Mouse (Mus musculus) midbrain, embryonic 14.5 days (tissue): Measurements from ENCODE around the gene Rad23a. TPM values are rescaled to one million over a fixed set of nuclear protein-coding genes. Genes with fewer than 3 reads are reported as not detected.

Experiments used
- ATAC-seq: fragments of 200-750 bp; cut with Nextera tagmentation; 2 replicates; pipeline ENCODE4 v1.8.0; 2017; ENCODE audit warnings: moderate number of reproducible peaks, moderate library complexity; ENCODE audit not compliant: low FRiP score, low TSS enrichment
- DNase-seq: peaks from one replicate; pipeline ENCODE4 v3.0.0-alpha.2; 2015
- H3K27ac ChIP-seq: fragments of 300-500 bp; sonication (generic); replicated peaks from 2 replicates; pipeline ENCODE4 v1.5.1; 2014; ENCODE audit warnings: mild to moderate bottlenecking, low read depth, low read length, moderate library complexity
- H3K27me3 ChIP-seq: fragments of 300-500 bp; sonication (generic); 2 replicates; pipeline ENCODE4 v1.6.1; 2014; ENCODE audit warnings: low read length, control low read depth, mixed read lengths; ENCODE audit not compliant: control insufficient read depth, insufficient read depth
- H3K36me3 ChIP-seq: fragments of 300-500 bp; sonication (generic); 2 replicates; pipeline ENCODE4 v1.6.1; 2014; ENCODE audit warnings: low read length, control low read depth; ENCODE audit not compliant: control insufficient read depth, insufficient read depth
- H3K4me1 ChIP-seq: fragments of 300-500 bp; sonication (generic); 2 replicates; pipeline ENCODE4 v1.6.1; 2014; ENCODE audit warnings: mild to moderate bottlenecking, antibody characterized with exemption, low read length, control low read depth; ENCODE audit not compliant: control insufficient read depth, insufficient read depth
- H3K4me2 ChIP-seq: fragments of 300-500 bp; sonication (generic); 2 replicates; pipeline ENCODE4 v1.6.1; 2014; ENCODE audit warnings: mild to moderate bottlenecking, low read length, moderate library complexity
- H3K4me3 ChIP-seq: fragments of 300-500 bp; sonication (generic); replicated peaks from 2 replicates; pipeline ENCODE4 v1.5.1; 2014; ENCODE audit warnings: low read depth, low read length
- H3K9ac ChIP-seq: fragments of 300-500 bp; sonication (generic); replicated peaks from 2 replicates; pipeline ENCODE4 v1.6.1; 2014; ENCODE audit warnings: mild to moderate bottlenecking, low read length, moderate library complexity
- H3K9me3 ChIP-seq: fragments of 300-500 bp; sonication (generic); 2 replicates; pipeline ENCODE4 v1.6.1; 2016; ENCODE audit warnings: low read length, control low read depth, mixed read lengths; ENCODE audit not compliant: control insufficient read depth
- WGBS: fragments of 180-500 bp; shearing (Covaris S2); extraction: QIAGEN DNeasy Blood & Tissue Kit; methylation state at CpG from one replicate; pipeline ENCODE4 v1.1.7; 2014; 5-methylcytosine and 5-hydroxymethylcytosine counted together
- polyA plus RNA-seq: library from polyadenylated mRNA; unstranded; fragments of >200 nt; fragmentation: Nextera tagmentation; extraction: Ambion mirVana; gene quantifications from 2 replicates; pipeline ENCODE4 v1.2.1, GENCODE M21; 2014

Gene Rad23a
- polyA plus RNA-seq, 1 experiment from 2014 or later: 84.3 TPM

DNA sequence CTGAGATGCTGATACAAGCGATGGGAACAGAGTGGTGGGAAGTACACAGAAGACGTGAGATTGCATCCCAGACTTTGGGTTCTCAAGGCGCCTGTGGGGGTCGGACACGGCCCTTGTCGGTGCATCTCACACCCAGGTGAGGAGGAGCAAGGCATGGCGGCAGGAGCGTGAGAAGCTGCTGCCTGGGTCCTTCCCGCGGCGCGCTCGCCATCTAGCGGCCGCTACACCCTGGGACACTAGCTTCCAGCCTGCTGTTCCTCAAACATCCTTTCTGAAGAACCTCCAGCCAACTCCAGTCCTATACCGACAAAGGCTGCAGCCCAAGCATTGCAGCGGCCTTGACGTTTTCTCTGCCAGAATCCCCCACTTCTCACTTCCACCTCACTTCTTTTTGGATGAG, 16.8 kb downstream of the Rad23a start:
- ATAC-seq (peak; percentile 78), DNase-seq (peak; percentile 93)
- H3K9me3 ChIP-seq: no peaks in the 10 kb centered on the region
- H3K27me3 ChIP-seq: no peaks in the 10 kb centered on the region
- peak overlapping the region; percentile 53 for H3K4me2 ChIP-seq
- no peak overlapping the region; the same call in 1 of the 2 replicates for H3K9ac ChIP-seq
- H3K4me1 ChIP-seq: no peaks in the 10 kb centered on the region
- H3K36me3 ChIP-seq: no peaks in the 10 kb centered on the region
- under 1% methylated on average over 18 of the region's 18 CpGs for WGBS
- no peak overlapping the region for H3K27ac ChIP-seq
- H3K4me3 ChIP-seq: peak overlapping the region; percentile 15; the same call in 1 of the 2 replicates

DNA sequence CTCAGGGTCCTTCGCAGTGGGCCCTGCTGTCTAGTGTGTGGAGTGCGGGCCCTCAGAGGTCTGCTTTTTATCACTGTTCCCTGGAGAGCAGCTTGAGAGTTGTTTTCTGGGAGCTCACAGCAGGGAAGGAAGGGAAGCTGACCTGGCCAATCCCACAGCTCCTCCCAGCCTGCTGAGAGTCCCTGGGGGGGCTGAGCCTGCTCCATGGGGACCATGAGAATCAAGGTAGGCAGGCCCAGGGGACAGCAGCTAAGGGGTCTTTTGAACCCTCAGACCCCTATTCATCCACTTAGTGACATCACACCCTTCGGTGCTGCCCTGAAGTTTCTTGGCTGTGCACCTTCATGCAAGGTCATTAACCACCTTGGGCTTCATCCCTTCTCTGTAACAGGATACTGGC, 17.7 kb downstream of the Rad23a start, which contains the start of gene Dand5:
Gene Dand5 (minus strand): TSS at position 101 of the 400 bp plus-strand sequence.
- DNase-seq (no peak), ATAC-seq (no peak)
- Histone ChIP-seq H3K9ac (no peak within 1 kb of the TSS; the same call in 1 of the 2 replicates), H3K4me1 (no peaks in the 10 kb centered on the region), H3K9me3 (no peaks in the 10 kb centered on the region), H3K27ac (no peak within 1 kb of the TSS), H3K27me3 (no peaks in the 10 kb centered on the region), H3K4me3 (peak within 1 kb of the TSS; percentile 15; the same call in 1 of the 2 replicates), H3K36me3 (no peaks in the 10 kb centered on the region), H3K4me2 (peak within 1 kb of the TSS; percentile 53)
- WGBS: 34% methylated on average over 3 of the region's 3 CpGs

DNA sequence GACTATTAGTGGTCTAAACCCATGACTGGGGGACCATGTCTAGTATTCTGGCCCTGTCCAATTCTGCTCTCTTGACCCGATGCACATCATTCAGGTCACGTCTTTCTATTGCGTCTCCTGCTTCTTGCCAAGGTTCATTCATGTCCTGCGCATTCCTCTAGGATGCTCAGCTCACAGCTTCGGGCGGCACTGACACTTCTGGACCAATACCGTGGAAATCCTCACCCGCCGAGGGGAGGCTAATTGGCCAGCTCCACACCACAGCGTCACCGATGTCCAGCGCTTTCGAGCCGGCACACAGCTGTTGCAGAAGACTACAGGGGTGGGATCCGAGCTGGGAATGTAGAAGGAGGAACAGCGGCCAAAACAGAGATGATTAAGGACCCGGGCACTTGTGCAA, 24.3 kb downstream of the Rad23a start:
- H3K27me3 ChIP-seq: peaks cover 15% of the 10 kb centered on the region; the same call in 1 of the 2 replicates
- H3K4me2 ChIP-seq: no peak overlapping the region
- H3K4me1 ChIP-seq: peaks cover 13% of the 10 kb centered on the region
- H3K27ac ChIP-seq: no peak overlapping the region
- H3K9ac ChIP-seq: no peak overlapping the region
- DNase-seq (no peak), ATAC-seq (no peak)
- H3K4me3 ChIP-seq: no peak overlapping the region
- 81% methylated on average over 17 of the region's 17 CpGs for WGBS
- H3K36me3 ChIP-seq: no peaks in the 10 kb centered on the region
- H3K9me3 ChIP-seq: no peaks in the 10 kb centered on the region

DNA sequence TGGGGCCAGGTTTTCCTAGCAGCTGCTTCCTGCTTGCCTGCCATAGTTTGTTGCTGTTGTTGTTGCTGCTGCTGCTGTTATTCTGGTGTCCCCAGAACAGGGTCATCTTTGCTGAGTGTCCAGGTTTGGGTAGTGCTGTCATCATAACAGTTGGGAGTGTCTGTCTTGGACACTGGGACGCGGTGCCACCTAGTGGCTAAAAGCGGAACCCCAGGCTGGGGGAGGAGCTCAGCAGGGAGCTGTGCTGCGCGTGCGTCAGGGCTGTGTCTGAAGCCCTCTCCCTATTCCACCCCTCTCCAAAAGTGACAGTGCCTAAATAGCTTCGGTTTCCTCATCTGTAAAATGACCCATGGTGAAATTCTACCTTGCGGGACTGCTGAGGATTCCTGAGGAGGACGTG, 24.9 kb downstream of the Rad23a start:
- H3K9ac ChIP-seq: no peak overlapping the region
- DNase-seq: peak; percentile 89
- 11% methylated on average over 9 of the region's 9 CpGs for WGBS
- peaks cover 13% of the 10 kb centered on the region for H3K4me1 ChIP-seq
- peak; percentile 24; the same call in 1 of the 2 replicates for ATAC-seq
- H3K4me3 ChIP-seq: no peak overlapping the region
- no peaks in the 10 kb centered on the region for H3K36me3 ChIP-seq
- H3K9me3 ChIP-seq: no peaks in the 10 kb centered on the region
- H3K27me3 ChIP-seq: peaks cover 15% of the 10 kb centered on the region; the same call in 1 of the 2 replicates
- no peak overlapping the region for H3K4me2 ChIP-seq
- H3K27ac ChIP-seq: peak overlapping the region; percentile 66; the same call in 1 of the 2 replicates

DNA sequence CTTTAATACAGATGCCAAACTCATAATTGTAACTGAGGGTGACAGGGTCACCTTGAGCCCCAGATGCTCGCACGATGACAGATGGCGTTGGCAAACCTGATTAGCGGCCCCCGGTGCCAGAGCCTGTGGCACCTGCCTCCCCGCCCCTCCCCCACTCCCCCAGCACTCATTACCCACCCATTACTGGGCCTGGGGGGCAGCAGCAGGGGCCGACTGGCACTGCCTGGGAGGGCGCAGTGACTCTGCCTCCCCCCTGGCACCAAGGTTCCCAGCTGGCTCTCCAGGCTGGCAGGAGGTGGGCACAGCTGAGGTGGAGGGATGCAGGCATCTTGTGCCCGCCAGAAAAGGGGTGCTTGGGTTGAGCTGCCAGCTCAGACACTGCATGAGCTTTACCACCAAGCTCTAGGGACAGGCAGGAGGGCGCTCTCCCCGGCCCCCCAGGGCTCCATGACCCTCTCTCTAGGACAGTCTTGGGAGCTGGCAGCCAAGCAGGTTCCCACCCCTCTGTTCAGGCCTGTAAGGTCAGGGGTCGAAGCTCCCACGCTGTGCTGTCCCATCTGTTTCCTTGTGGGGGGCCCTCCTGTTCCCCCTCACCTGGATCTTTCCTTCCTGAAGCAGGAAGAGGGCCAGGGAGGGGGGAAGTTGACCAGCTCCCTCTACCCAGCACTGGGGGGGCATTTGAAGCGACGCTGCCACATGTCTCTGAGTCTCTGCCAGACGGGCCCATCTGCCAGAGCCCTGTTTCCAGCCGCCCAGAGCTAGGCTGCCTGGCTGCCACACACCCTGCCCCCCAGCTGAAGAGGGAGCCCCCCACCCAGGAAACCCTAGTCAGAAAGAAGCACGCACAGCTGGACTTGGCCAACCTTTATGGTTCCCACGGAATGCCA, 25.7 kb downstream of the Rad23a start:
- Histone ChIP-seq H3K9ac (no peak overlapping the region; the same call in 1 of the 2 replicates), H3K36me3 (no peaks in the 10 kb centered on the region), H3K27ac (peak overlapping the region; percentile 66), H3K9me3 (no peaks in the 10 kb centered on the region), H3K27me3 (peaks cover 15% of the 10 kb centered on the region; the same call in 1 of the 2 replicates), H3K4me2 (no peak overlapping the region), H3K4me1 (peaks cover 16% of the 10 kb centered on the region), H3K4me3 (no peak overlapping the region)
- ATAC-seq: peak; percentile 31
- peak; percentile 71 for DNase-seq
- WGBS: 30% methylated on average over 19 of the region's 19 CpGs

DNA sequence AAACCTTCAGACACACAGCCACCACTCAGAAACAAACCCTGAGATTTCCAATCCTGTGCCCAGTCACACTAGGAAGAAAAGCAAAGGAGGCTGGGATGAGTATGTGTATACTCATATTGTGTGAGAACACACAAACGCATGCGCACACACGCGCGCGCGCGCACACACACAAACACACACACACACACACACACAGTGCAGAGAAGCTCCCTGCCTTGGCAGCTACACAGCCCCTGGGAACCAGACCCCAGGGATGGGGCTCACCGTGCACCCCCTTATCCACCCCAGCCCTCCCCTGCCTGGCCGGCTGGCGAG, 26.3 kb downstream of the Rad23a start:
- ATAC-seq: no peak; the same call in 1 of the 2 replicates

DNA sequence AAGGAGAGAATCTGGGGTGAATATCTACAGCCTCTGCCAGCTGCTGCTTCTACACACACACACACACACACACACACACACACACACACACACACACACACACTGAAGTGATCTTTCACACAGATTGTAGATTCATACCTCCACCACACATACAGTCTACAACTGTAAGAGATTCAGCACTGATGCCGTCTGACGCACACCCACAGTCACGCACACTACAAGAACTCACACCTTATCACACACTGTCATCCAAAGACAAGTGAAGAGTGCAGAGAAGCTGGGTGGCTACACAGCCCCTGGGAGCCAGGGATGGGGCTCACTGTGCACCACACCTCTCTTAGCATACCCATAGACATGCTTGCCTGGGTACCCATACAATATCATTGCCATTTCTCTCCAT, 26.6 kb downstream of the Rad23a start:
- Histone ChIP-seq H3K27ac (peak overlapping the region; percentile 66; the same call in 1 of the 2 replicates), H3K4me1 (peaks cover 20% of the 10 kb centered on the region), H3K4me2 (no peak overlapping the region), H3K27me3 (peaks cover 24% of the 10 kb centered on the region; the same call in 1 of the 2 replicates), H3K36me3 (no peaks in the 10 kb centered on the region), H3K9ac (no peak overlapping the region), H3K4me3 (no peak overlapping the region), H3K9me3 (no peaks in the 10 kb centered on the region)
- no peak for ATAC-seq
- WGBS: 87% methylated on average over 3 of the region's 3 CpGs
- no peak for DNase-seq

More for the DNA sequence above, 26.3 kb downstream of the Rad23a start:
- H3K27me3 ChIP-seq: peaks cover 20% of the 10 kb centered on the region; the same call in 1 of the 2 replicates
- H3K4me1 ChIP-seq: peaks cover 20% of the 10 kb centered on the region
- no peak overlapping the region for H3K9ac ChIP-seq
- no peaks in the 10 kb centered on the region for H3K9me3 ChIP-seq
- WGBS: 71% methylated on average over 11 of the region's 11 CpGs
- DNase-seq: no peak
- H3K27ac ChIP-seq: peak overlapping the region; percentile 66
- H3K4me3 ChIP-seq: no peak overlapping the region
- H3K36me3 ChIP-seq: no peaks in the 10 kb centered on the region
- H3K4me2 ChIP-seq: no peak overlapping the region

DNA sequence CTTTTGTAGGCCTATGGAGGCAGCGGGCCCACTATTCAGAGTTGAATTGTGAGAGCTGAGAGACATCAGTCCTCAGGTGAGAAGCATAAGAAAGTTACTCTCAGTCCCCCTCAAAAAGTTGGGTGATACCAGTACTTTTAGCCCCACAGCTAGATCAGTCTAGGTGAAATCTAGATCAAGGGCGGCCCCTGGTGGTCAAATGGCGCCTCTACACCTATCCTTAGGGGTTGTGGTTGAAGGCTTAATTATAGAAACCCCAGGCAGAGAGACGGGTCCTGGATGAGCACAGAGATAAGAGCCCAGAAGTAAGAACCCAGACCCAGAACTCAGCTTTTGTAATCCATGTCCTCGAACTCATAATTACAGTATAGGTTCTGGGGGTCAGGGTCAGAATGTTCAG, 27.4 kb downstream of the Rad23a start:
- H3K4me2 ChIP-seq: no peak overlapping the region
- ATAC-seq (no peak), DNase-seq (peak; percentile 93)
- 1% methylated on average over 5 of the region's 5 CpGs for WGBS
- peaks cover 20% of the 10 kb centered on the region for H3K4me1 ChIP-seq
- H3K27ac ChIP-seq: no peak overlapping the region
- H3K9me3 ChIP-seq: no peaks in the 10 kb centered on the region
- peaks cover 28% of the 10 kb centered on the region; the same call in 1 of the 2 replicates for H3K27me3 ChIP-seq
- H3K4me3 ChIP-seq: no peak overlapping the region
- no peak overlapping the region for H3K9ac ChIP-seq
- H3K36me3 ChIP-seq: no peaks in the 10 kb centered on the region
